Mouse (Mus musculus) heart, adult 9 months (tissue): ENCODE data around the gene Chrna9.

Experiments used
- DNase-seq, 2 experiments: peaks; one replicate each; pipeline ENCODE4 v3.0.0; 2022; ENCODE audit warnings: low spot score in 2 of 2

The Chrna9 gene

DNA sequence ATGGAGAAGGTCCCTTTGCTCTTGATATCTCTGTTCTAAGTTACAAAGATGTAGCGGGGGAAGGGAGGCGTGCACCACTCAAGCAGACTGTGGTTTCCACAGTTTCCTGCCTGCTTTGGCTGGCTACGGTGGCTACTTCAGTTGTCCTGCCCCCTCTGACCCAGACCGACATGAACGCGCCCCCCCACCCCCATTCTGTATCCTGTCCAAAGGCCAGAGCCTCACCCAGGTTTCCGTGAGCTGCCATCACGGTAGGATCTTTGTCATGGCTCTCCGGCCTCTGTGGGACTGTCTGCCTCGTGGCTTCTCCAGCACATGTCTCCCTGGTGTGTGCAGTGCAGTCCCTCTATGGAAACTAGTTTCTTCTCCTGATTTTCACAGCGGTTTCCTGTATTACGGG is 15.4 kb upstream of the Chrna9 start:
- no peak for DNase-seq

DNA sequence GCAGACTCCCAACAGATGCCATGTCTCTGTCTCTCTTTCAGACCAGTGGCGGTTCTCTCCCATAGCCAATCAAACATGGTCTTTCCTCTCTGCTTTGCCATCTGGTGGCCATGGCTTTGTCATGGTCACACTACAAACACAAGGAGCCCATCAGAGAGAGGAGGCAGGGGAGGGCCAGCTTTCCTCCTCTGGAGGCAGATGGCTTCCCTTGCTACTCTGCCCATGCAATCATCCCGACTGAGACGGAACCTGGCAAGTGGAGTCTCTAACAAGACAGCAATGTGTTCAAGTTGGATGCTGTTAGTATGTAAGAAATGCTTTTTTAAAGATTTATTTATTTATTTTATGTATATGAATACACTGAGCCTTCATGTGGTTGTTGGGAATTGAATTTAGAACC is 14.8 kb upstream of the Chrna9 start:
- no peak for DNase-seq

DNA sequence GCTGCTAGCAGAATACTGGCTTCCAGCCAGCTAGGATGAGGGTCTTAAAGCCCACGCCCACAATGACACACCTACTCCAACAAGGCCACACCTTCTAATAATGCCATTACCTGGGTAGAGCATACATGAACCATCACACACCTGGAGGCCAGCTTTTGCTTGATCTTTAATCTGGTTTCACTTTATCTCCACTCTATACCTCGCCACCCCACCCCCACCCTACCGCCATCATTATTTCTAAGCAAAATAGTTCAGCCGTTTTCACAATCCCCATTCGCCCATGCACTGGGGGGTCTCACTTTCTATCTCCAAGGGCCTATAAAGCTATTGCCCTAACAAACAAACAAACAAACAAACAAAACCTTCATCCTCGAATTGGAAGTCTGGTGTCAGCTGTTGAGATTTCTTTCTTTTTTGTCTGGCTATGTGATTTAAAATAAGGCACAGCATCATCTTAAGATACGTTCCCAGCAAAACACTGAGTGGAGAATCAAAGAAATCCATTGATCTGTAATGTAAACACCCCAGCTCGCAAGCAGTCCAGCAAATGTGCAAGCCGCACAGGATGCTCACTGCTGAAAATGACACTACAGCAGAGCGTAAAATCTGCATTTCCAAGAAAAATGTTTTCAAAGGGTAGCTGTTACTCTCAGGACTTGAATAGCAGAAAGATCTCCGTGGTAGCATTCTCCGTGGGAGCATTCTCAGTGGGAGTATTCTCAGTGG is 13.9 kb upstream of the Chrna9 start:
- no peak for DNase-seq

DNA sequence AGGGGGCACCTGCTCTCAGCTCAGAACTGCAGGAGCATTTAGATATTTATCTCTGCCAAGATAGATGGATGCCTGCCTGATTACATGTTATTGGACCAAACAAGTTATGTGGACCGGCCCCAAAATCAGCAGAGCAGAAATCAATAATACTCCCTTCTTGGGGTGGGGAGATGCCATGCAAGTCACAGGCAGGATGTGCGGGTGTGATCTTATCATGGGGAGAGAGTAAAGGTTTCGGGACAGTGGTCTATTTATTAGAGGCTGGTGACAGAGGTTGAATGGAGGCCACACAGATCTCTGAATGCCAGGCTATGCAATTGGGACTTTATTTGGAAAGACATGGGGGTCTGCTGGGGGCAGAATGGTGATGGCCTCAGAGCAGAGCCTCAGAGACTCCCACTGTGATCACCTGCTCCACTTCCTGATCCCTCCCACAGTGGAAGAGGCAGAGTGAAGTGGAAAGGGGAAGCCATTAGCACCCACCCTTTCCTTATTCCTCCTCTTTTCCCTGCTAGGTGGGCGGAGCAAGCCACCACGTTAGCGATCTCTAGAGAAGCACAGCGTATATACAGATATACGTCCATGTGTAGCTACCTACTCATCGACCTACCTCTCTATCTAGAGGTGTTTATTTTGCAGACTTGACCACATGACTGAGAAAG is 13.1 kb upstream of the Chrna9 start:
- DNase-seq: no peak

DNA sequence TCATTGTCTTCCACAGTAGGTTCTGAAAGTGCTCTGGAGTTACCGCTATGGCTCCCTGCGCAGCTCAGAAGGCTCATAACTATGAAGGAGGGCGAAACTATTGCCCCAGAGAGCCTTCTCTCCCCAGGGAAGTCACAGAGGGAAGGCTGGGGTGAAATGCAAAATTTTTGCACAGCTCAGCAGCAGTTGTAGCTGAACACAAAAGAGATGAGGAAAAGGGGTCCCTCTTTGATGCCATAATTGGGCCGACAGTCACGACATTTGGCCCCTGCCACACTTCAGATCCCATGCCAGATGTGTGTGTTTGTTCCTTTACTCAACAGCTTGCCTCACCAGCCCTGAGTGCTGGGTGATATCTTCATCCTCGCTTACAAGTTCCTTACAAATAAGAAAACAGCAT is 8.1 kb upstream of the Chrna9 start:
- no peak for DNase-seq

DNA sequence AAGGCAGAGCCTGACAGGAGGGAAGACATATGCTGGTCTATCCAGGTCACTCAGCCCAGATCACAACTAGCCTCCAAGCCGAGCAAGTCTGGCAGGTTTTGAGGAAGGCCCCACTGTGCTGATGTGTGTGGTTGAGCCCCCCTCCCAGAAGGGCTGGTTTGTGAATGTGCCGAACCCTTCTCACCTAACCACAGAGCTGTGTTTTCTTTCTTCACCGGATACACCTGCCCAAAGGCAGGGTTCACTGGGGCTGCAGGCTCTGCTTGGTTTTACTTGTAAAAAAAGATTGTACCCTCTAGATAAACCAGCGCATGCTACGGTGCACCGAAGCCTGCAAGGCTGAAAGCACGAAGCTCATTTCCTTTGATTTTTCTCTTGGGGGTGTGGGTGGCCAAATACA is 5.6 kb upstream of the Chrna9 start:
- DNase-seq: peak in 1 of 2 experiments; percentile 50

DNA sequence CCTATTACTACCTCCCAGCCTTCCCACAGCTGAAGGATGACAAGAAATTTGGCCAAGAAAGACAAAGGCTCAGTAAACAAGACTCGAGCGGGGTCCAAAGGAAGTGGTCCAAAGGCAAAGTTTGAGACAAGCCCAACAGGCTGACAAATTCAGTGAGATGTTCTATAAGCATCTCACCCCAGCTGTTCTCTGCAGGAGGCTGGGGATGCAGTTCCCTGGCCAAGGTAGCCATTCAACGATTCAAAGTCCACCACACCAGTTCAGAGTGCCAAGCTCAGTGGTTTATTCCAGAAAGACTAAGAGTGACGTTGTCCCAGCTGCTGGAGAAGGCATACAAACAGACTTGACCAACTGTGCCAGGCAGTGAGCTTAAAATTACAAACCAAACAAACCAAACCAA is 4.5 kb upstream of the Chrna9 start:
- no peak for DNase-seq

DNA sequence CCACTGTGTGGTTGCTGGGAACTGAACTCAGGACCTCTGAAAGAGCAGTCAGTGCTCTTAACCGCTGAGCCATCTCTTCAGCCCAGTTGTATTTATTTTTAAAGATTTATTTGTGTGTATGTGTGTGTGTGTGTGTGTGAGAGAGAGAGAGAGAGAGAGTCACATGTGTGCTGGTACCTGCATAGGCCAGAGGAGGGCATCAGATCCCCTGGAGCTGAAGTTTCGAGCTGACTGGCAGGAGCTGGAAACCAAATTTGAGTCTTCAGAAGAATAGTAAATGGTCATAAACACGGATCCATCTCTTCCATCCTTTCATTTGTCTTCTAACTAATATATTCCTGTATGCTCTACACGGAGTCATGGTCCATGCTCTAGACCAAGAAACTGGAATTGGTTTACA is 1.5 kb upstream of the Chrna9 start:
- DNase-seq: no peak

DNA sequence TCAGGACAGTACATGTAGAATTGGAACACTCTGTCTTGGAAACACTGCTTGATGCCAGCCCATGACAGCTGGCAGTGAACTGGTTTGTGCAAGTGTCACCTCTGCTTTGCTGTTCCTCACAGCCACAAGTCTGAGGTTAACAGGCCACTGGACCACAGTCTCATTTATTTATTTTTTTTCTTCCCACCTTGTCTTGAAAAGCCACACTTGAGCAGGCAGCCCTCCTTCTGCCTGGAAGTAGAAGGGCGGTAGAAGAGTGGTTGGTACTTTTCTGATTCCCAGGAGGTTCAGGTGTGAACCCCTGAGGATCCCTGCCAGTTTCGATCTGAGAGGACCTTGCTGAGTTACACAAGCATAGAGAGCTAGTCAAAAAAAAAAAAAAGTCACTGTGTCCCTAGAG is 957 bp upstream of the Chrna9 start:
- no peak for DNase-seq

DNA sequence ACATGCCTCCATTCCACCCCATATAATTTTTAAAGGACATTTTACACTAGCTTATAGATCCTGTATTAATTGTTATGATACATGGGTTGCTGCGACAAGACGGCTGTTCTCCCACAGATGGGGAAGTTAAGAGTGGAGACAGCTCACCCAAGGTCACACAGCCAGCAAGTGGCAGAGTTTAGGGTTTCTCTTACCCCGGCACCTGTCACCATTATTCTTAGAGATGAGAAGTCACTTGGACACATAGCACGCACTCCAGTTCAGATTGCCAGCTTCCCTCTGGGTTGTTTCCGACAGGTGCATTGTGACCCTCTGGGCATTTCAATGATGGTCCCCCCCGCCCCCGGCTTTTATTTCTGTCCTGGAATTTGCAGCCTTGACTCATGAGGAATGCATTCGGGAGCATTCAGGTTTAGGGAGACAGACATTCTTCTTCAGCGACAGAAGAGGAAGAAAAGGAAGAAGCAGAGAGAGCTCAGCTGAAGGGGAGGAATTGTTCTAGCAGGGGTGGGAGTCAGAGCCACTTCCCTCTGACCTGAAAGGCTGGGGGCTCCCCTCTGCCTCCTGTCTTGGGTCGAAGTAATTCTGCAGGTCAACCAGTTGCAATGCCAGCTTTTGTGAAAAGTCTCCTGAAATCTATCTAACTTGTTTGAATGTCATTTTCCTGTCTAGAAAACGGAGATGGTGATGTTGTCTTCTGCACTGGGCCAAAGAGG is 2.4 kb downstream of the Chrna9 start:
- no peak for DNase-seq

DNA sequence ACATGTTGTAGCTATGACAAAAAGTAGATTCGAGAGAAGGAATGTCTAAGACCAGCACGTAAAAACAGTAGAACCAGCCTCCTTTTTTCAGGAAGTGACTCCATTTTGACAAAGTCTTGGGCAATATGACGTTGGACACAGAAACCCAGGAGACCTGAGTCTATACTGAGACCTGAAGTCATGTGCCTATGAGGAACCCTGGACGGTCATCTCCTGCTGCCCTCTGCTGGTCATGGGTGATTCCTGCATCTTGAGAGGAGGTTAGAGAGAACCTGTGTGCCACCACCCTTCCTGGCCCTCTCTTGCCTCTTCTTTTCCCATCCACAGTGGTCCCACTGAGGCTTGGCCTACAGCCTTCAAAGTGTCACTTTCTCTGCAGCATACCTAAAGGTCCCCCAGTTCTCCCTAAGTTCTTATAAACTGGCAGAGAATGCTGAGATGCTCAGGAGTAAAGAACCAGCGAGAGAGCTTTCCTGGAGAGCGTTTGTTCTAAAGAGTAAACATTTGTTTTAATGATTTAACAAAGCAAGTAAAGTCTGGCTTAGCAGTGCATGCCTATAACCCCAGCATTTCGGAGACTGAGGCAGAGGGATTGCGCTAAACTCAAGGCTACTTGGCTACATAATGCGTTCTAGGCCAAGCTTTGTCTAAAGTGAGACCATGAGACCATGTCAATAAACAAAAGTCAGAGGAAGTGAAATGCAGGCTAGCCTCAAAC is 3.4 kb downstream of the Chrna9 start:
- DNase-seq: peak; percentile 60 to 63

DNA sequence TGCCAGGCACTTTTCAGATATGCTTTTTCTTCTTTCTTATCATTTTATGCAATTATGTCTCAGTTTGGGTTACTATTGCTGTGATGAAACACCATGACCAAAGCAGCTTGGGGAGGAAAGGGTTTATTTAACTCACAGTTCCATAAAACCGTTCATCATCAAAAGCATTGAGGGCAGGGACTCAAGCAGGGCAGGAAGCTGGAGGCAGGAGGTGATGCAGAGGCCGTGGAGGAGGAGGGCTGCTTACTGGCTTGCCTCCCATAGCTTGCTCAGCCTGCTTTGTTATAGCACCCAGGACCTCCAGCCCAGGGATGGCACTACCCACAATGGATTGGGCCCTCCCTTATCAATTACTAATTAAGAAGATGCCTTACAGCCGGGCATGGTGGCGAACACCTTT is 6.4 kb downstream of the Chrna9 start:
- DNase-seq: no peak

DNA sequence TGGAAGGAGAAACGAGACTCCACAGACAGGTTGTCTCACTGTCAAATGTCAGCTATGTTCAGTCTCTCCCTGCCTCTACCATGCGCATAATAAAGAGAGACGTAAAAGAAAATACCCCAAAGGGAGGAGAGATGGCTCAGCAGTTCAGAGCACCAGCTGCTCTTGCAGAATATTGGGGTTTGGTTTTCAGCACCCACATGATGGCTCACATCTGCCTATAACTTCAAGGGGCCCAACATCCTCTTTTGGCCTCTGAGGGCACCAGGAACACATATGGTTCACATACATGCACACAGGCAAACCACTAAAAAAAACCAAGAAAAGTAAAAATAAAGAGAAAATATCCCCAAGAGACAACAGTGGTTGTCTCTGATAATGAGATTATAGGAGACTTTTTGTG is 15.1 kb downstream of the Chrna9 start:
- no peak for DNase-seq

DNA sequence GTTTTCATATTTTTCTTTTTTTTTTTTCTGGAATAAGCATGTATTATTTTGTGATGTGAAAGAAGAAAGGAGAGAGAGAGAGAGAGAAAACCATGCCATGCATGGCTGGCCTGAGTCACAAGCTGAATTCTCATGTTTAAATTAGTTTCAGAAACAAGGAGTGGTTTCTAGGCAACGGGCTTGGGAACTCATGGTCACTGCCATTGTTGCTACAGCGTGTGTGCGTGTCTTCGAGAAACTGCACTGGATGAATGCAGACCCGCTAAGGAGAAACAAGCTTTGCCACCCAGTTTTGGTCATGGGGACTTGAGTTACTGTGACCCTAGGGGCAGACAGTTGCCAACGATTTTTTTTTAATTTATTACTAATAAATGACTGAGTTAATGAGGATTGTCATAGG is 15.5 kb downstream of the Chrna9 start:
- no peak for DNase-seq

DNA sequence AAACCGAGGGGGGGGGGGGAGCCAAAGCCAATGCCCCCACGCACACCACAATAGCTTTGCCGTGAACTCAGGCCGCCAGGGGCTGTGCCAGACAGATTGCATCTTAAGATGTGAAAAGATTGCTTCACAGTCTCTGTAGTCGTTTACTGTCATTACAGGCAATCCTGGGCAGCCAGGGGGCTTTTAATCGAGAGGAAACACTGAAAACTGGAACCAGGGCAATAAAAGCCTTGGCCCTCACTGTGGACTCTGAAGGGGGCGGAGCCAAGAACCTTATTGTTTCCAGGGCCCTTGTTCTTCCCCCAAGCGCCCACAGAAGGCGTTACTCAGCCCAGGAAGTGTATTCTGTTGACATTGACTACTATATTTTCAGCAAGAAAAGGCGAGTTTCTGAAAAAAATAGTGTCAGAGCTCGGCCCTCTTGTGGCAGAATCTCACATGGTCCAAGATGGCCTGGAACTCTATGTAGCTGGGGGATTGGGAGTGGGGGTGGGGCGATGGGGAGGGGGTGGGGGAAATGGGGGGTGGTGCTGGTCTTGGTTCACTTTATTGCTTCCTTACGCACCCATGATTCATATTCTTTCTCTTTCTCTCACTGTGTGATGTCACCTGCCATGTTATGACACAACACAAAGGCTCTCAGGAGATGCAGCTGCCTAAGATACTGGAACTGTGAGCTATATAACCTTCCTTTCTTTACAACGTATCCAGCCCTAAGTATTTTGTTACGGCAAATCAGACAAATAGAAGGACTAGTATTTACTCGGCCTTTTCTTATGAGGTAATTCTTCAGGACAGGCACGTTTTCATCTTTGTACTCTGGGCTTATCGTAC is 16.2 kb downstream of the Chrna9 start:
- no peak for DNase-seq

DNA sequence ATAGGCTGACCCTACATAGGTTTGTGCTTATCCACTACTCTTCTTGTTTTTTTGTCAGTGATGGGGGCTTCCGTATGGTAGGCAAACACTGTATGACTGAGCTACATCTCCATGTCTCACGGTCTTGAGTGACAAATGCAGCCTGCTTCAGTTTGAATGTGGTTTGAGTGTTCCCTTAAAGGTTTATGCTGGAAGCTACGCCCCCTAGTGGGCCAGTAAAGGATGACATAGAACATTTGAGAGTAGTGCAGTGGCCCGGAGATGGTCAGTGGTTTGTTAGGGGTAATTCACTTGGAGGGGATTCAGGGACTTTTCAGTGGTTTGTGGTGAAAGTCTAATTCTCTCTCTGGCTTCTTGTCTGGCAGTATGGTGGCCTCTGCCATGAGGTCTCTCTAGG is 16.8 kb downstream of the Chrna9 start:
- no peak for DNase-seq

DNA sequence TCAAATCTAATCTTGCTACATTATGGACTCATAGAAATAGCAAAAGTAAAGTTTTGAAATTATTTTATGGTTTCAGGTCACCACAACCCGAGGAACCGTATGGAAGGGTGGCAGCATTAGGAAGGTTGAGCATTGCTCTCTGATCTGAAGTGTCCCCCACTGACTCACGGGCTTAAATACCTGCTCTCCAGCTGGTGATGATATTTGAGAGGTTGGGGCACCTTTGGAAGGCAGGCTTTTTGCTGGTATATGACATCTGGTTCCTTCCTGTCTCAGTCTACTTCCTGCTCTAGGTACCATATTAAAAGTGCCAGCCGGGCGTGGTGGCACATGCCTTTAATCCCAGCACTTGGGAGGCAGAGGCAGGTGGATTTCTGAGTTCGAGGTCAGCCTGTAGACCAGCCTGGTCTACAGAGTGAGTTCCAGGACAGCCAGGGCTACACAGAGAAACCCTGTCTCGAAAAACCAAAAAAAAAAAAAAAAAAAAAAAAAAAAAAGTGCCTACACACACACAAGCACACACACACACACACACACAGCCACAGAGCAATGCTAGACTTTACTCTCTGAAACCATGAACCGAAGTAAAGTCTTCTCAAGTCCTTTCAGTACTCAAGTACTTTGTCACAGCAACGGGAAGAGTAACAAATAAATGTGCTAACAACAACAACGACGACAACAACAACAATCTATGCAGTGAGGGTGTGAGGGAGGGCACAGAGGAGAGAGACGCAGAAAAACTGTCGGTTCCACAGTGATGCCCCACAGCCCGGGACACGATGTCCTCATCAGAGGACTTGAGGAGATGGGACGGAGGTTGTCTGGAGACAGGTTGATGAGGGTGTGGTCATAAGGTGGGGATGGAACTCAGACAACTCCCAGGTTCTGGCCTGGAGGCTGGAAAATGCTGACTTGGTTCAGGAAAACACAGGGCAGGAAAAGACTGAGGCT is 19.7 kb downstream of the Chrna9 start:
- DNase-seq: no peak

DNA sequence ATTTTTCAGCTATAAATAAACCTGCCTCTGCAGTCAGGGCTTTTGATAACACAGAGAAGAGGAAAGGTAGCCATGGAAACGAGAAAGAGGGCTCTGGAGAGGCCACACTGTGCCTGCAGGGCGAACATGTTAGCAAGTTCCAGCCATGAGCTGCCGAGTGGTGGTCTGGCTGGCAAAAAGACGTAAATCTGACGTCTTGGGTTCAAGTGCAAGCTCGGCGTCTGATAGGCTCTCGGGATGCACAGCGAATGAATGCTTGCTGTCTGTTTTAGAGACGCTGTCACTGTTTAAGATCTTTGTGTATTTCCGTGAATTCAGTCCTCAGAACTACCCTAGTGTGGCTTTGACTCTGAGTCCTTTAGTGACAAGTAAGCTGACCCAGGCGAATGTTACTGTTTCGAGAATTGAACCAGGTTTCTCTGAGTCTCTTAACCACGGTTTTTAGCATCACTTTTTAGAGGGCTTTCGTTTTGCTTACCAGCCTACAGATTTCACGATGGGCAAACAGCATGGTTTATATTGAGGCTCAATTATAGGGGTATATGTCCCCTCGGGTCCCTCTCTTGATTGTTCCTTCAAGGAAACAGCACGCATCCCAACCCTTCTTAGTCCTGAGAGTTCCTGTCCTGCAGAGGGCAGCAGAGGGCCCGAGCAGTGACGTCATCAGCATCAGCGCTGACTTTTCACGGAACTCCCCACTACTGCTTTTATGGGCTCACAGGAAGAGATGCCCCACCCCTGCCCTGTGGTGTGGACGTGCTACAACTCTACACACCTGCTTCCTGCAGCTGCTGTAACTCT is 20.8 kb downstream of the Chrna9 start:
- DNase-seq: peak; percentile 69 to 82

DNA sequence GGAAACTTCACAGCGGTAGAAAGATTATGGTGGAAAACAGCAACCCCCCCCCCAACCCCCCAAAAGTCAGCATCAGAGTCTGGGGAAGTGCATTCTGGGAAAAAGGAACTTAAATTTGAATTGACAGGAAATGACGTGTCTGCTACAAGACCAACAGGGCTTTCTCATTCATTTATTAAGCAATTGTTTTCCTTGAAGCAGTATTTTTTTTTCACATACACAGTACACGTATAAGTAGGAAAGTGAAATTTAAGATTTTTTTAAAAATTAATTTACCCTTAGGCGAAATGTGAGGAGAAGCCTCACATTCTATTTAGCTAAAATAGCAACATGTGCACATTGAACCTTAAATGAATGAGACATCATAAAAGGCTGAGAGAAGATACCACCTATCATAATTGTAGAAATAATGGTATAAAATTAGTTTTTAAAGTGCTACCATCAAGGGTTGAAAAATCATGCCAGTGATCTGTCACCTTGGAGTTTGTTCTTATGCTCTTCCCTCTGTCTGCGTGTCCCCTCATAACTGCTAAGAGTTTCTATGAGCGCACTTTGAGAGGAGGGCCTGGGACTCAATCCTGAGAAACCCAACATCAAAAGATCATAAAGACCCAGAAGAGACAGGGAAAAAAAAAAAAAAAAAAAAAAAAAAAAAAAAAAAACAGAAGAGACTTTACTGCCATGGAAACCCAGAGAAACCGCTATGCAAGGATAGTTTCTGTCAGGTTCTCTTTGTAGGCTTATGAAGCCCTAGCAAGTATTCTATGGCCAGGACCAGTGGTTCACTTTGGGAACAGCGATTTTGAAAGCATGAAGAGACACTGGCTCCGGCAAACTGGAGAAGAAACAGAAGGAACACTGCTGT is 21.7 kb downstream of the Chrna9 start:
- no peak for DNase-seq
